Mouse (Mus musculus) embryonic facial prominence, embryonic 15.5 days (tissue): ENCODE results near the gene Nrxn1. TPM values are rescaled to one million over a fixed set of nuclear protein-coding genes. Genes with fewer than 3 reads are reported as not detected.

ENCODE experiments used
- ATAC-seq: fragments of 200-750 bp; cut with Nextera tagmentation; 2 replicates; pipeline ENCODE4 v1.8.0; 2017; ENCODE audit warnings: low read depth, moderate TSS enrichment; ENCODE audit not compliant: insufficient number of reproducible peaks, low FRiP score, low TSS enrichment
- H3K27ac ChIP-seq: fragments of 300-500 bp; sonication (generic); replicated peaks from 2 replicates; pipeline ENCODE4 v1.5.1; 2015; ENCODE audit warnings: mild to moderate bottlenecking, inconsistent platforms
- H3K27me3 ChIP-seq: fragments of 300-500 bp; sonication (generic); 2 replicates; pipeline ENCODE4 v1.6.1; 2015; ENCODE audit warnings: inconsistent platforms
- H3K36me3 ChIP-seq: fragments of 300-500 bp; sonication (generic); 2 replicates; pipeline ENCODE4 v1.6.1; 2015; ENCODE audit warnings: mild to moderate bottlenecking, inconsistent platforms
- H3K4me1 ChIP-seq: fragments of 300-500 bp; sonication (generic); 2 replicates; pipeline ENCODE4 v1.6.1; 2015; ENCODE audit warnings: inconsistent platforms
- H3K4me2 ChIP-seq: fragments of 300-500 bp; sonication (generic); replicated peaks from 2 replicates; pipeline ENCODE4 v1.6.1; 2015; ENCODE audit warnings: mild to moderate bottlenecking, inconsistent platforms
- H3K4me3 ChIP-seq: fragments of 300-500 bp; sonication (generic); replicated peaks from 2 replicates; pipeline ENCODE4 v1.5.1; 2015; ENCODE audit warnings: mild to moderate bottlenecking, inconsistent platforms
- H3K9ac ChIP-seq: fragments of 300-500 bp; sonication (generic); 2 replicates; pipeline ENCODE4 v1.6.1; 2015; ENCODE audit warnings: inconsistent platforms
- H3K9me3 ChIP-seq: fragments of 300-500 bp; sonication (generic); replicated peaks from 2 replicates; pipeline ENCODE4 v1.6.1; 2016; ENCODE audit warnings: inconsistent platforms
- WGBS: fragments of 180-500 bp; shearing (Covaris S2); methylation state at CpG from one replicate; pipeline ENCODE4 v1.1.7; 2015; 5-methylcytosine and 5-hydroxymethylcytosine counted together
- polyA plus RNA-seq: library from polyadenylated mRNA; unstranded; fragments of >200 nt; fragmentation: Nextera tagmentation; extraction: Ambion mirVana; gene quantifications from 2 replicates; pipeline ENCODE4 v1.2.1, GENCODE M21; 2015

Gene Nrxn1
- polyA plus RNA-seq, 1 experiment from 2014 or later, result 12.6 TPM

DNA sequence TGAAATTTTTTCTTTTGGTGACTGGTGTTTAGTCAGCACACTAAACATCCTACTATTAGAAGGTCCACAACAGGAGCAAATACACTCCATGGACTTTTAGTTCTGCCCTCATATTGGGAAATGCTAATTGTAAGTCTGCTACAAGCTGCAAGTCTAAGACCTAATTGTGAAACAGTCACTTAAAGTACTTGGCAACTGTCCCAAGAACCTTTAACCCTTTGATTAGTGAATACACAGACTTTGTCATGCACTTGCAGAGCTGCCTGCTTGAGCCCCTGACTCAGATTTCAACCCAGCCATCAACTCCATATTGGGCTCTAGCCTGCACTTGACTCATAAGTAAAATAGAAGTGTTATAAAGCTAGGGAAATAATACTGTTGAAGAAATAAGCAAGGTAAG, 13.8 kb downstream of the Nrxn1 start:
- Histone ChIP-seq H3K9ac (no peak overlapping the region), H3K4me2 (no peak overlapping the region)

DNA sequence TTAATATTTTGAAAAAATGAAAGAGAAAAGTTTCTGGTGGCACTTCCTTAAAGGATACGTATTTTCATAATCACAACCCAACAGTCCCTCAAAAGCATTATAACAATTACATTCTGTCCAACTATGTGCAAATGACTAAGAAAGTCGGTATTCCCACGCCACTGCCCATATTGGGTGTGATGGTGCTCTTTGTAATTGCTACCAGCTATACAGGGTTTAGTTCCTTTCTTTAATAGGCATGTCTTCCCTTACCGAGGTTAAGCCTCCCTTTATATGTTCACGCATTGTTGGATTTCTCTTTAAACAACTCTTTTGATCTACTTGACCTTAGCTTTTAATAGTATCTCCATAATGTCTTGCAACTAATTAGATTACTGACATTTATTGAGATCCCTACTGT, 18.1 kb downstream of the Nrxn1 start:
- H3K4me3 ChIP-seq, result no peak overlapping the region
- no peak for ATAC-seq
- 57% methylated on average over 5 of the region's 5 CpGs for WGBS
- H3K4me1 ChIP-seq, result no peaks in the 10 kb centered on the region
- no peak overlapping the region for H3K9ac ChIP-seq
- no peak overlapping the region for H3K27ac ChIP-seq
- no peak overlapping the region for H3K4me2 ChIP-seq
- H3K27me3 ChIP-seq, result no peaks in the 10 kb centered on the region
- H3K9me3 ChIP-seq, result no peaks in the 10 kb centered on the region
- no peaks in the 10 kb centered on the region for H3K36me3 ChIP-seq

More for the DNA sequence above, 13.8 kb downstream of the Nrxn1 start:
- no peaks in the 10 kb centered on the region for H3K9me3 ChIP-seq
- no peaks in the 10 kb centered on the region for H3K36me3 ChIP-seq
- H3K27me3 ChIP-seq, result no peaks in the 10 kb centered on the region
- no peak overlapping the region for H3K4me3 ChIP-seq
- H3K27ac ChIP-seq, result no peak overlapping the region
- ATAC-seq, result no peak
- no peaks in the 10 kb centered on the region for H3K4me1 ChIP-seq

DNA sequence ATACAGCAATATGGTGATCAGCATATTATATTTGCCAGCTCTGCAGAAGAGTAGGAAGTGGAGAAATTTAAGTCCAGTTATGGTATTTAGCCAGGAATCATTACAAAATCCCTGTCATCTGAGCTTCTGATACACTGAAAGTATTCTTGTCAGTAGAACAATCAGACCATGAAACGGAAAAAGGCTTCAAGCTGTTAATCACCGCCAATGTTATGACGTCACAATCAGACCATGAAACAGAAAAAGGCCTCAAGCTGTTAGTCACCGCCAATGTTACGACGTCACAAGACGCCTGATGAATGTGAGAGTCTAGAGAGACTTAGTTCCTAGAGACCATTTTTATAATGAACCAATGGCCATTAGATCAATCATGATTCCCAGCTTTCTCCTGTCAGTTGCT, 59.4 kb downstream of the Nrxn1 start:
- Histone ChIP-seq H3K4me3 (no peak overlapping the region), H3K9ac (no peak overlapping the region), H3K36me3 (no peaks in the 10 kb centered on the region), H3K4me2 (no peak overlapping the region), H3K27me3 (no peaks in the 10 kb centered on the region), H3K9me3 (no peaks in the 10 kb centered on the region), H3K27ac (no peak overlapping the region), H3K4me1 (no peaks in the 10 kb centered on the region)
- no peak for ATAC-seq
- WGBS, result 65% methylated on average over 7 of the region's 7 CpGs

DNA sequence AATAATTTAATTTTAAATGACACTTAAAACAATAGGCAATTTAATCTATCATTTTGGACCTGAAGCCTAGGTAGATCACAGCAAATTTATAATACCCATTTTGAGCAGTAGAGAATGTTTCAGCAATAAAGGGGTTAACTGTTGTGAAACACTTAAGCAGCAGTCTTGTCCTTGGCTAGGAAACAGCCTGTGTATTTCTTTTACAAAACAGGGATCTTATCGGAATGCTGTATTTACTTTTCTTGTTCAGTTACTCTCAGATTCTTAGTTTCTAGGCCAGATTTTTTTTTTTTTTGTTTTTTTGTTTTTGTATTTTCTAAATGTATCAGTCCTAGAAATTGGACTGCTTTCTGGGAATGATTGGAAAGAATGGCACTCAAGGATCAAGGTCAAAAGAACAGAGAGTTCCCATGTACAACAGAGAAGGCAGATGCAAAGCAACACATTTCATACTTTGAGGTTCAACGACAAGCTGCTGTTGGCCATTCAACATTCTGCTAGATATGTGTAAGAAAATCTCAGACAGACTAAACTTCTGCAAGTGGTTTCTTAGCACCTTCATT, 67.7 kb downstream of the Nrxn1 start:
- 51% methylated on average over 2 of the region's 2 CpGs for WGBS
- H3K9ac ChIP-seq, result no peak overlapping the region
- ATAC-seq, result no peak
- H3K9me3 ChIP-seq, result no peaks in the 10 kb centered on the region
- H3K36me3 ChIP-seq, result no peaks in the 10 kb centered on the region
- H3K4me3 ChIP-seq, result no peak overlapping the region
- no peaks in the 10 kb centered on the region for H3K27me3 ChIP-seq
- no peaks in the 10 kb centered on the region for H3K4me1 ChIP-seq
- no peak overlapping the region for H3K27ac ChIP-seq
- no peak overlapping the region for H3K4me2 ChIP-seq

DNA sequence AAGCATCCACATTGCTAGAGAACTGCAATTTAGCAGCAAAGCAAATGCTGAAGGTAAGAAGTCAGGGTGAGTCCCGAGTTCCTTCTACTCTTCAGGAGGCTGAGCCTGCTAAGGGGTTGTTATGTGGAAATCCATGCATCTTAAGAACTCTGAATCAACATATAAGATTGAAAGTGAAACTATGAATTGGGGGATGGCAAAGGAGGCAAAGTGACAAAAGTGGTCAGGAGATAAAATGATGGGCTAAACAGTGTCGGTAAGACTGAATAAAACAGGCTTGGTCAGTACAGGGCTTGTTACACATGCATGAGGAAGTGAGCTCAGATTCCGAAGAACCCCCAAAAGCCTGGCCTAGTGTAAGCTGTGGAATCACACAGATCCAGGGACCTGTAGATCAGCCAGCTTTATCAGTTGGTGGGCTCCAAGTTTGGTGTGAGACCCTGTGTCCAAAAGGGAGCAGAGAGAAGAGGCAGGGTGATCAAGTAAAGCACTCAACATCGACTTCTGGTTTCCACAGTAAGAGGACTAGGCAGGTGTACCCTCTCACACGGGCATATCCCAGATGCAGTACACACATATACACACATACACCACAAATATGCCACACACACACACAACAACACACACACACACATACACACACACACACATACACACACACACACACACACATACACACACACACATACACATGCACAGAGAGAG, 85.3 kb downstream of the Nrxn1 start:
- Histone ChIP-seq H3K36me3 (no peaks in the 10 kb centered on the region), H3K27me3 (no peaks in the 10 kb centered on the region), H3K4me1 (no peaks in the 10 kb centered on the region), H3K9ac (no peak overlapping the region), H3K27ac (no peak overlapping the region), H3K4me2 (no peak overlapping the region), H3K9me3 (no peaks in the 10 kb centered on the region), H3K4me3 (no peak overlapping the region)
- no peak for ATAC-seq
- WGBS, result 71% methylated on average over 5 of the region's 5 CpGs

DNA sequence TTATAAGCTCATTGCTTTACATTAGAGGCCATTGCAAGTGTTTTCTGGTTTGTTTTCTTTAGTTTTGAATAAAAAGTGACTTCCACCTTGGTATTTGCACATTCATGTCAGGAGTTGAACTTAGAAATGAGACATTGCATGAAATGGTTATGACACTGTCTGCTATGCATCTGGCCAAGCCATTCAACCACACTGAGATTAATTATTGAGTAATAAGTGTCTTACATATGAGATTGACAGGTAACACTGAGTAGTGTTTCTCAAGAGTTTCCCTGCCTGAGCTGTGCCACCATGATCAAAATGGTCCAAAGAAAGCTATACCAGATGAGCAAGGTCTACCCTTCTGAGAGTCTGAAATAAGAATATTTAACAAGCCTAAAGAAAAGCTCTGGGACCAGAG, 92.5 kb downstream of the Nrxn1 start:
- Histone ChIP-seq H3K4me3 (no peak overlapping the region), H3K9ac (no peak overlapping the region), H3K4me1 (no peaks in the 10 kb centered on the region), H3K27ac (no peak overlapping the region), H3K27me3 (no peaks in the 10 kb centered on the region), H3K36me3 (no peaks in the 10 kb centered on the region), H3K4me2 (no peak overlapping the region), H3K9me3 (no peaks in the 10 kb centered on the region)
- ATAC-seq, result no peak

DNA sequence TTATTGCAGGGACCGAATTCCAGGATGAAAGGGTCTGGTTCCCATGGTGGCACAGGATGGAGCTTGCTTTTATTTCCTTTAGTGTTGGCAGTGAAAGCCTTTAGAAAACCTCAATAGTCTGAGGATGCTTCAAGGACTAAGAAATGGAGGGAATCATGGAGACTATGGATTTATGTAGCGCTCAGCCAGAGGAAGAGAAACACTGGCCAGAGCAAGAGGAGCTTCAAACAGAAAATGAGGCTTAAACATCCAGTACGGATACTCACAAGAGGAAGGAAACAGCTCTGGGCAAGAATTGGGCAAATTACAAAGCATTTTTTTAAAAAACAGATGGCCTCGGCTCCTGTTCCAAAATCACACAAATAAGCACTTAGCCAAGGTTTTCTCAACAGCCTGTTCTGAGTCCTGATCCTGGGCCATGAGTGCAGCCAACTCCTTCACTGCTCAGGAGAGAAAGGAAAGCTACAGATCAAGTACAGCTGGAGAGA, 93.2 kb downstream of the Nrxn1 start:
- Histone ChIP-seq H3K4me1 (no peaks in the 10 kb centered on the region), H3K9ac (no peak overlapping the region), H3K4me3 (no peak overlapping the region), H3K27ac (no peak overlapping the region), H3K9me3 (no peaks in the 10 kb centered on the region), H3K36me3 (no peaks in the 10 kb centered on the region), H3K27me3 (no peaks in the 10 kb centered on the region), H3K4me2 (no peak overlapping the region)
- WGBS, result 70% methylated on average over 4 of the region's 4 CpGs
- ATAC-seq, result no peak

DNA sequence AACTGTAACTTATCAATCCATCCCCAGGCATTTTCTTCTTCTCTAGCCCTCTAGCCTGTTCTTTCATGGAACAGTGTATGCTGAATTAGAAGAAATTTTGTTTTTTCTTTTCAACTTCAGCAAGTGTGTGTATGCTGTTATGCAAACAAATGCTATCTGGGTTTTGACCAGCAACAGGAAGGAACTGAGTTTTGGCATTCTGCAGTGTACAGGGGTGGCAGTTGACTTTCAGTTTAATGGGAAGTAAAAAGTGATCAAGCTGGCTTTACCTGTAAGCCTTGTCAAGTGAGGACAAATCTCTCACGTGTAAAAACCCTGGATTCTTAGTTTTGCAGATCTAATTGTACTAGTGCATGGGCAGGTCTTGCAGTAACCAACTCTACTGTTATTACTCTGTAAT, 95.2 kb downstream of the Nrxn1 start:
- 39% methylated on average over 1 of the region's 1 CpGs for WGBS
- H3K4me1 ChIP-seq, result no peaks in the 10 kb centered on the region
- no peak for ATAC-seq
- no peak overlapping the region for H3K9ac ChIP-seq
- no peaks in the 10 kb centered on the region for H3K27me3 ChIP-seq
- H3K4me2 ChIP-seq, result no peak overlapping the region
- H3K9me3 ChIP-seq, result no peaks in the 10 kb centered on the region
- no peak overlapping the region for H3K27ac ChIP-seq
- H3K4me3 ChIP-seq, result no peak overlapping the region
- no peaks in the 10 kb centered on the region for H3K36me3 ChIP-seq

DNA sequence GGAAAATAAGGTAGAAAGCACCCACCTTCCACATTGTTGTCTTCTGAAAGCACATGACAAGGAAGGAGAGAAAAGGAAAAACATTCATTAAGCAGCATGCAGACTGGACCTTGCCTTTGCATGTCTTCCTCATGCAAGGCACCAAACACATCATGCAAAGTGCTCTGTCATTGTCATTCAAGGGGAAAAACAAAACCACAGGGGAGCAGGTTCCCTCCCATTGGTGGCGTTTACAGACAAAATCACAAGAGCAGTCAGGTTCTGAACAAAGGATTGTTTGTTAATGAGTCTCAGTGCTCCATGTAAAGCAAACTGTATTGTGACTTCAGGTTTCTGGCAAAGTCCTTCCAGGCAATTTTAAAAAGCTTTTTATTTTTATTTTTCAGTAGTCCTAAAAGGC, 97.4 kb downstream of the Nrxn1 start:
- no peak overlapping the region for H3K4me3 ChIP-seq
- WGBS, result 9% methylated on average over 1 of the region's 1 CpGs

DNA sequence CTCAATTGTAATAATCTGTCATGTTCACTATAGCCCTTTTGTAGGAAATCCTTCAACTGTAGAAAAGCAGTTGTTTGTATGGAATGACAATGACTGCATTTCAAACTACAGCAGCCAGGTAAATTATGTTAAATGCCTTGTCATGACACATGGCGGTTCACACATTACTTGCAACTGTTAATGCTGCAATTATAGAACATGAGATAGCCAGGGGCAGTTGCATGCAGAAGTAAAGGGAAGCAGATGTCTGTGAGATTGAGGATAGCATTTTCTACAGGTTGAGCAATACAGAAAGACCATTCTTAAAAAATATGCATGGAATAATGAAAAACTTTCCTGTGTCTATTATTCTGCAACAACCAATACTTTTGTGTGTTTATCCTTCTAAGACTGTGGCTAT, 98.6 kb downstream of the Nrxn1 start:
- Histone ChIP-seq H3K27me3 (no peaks in the 10 kb centered on the region), H3K4me1 (no peaks in the 10 kb centered on the region), H3K36me3 (no peaks in the 10 kb centered on the region), H3K9ac (no peak overlapping the region), H3K9me3 (no peaks in the 10 kb centered on the region), H3K4me2 (no peak overlapping the region), H3K4me3 (no peak overlapping the region), H3K27ac (no peak overlapping the region)
- WGBS, result 43% methylated on average over 1 of the region's 1 CpGs
- ATAC-seq, result no peak

More for the DNA sequence above, 97.4 kb downstream of the Nrxn1 start:
- Histone ChIP-seq H3K4me1 (no peaks in the 10 kb centered on the region), H3K27me3 (no peaks in the 10 kb centered on the region), H3K4me2 (no peak overlapping the region), H3K36me3 (no peaks in the 10 kb centered on the region), H3K9ac (no peak overlapping the region), H3K27ac (no peak overlapping the region), H3K9me3 (no peaks in the 10 kb centered on the region)
- ATAC-seq, result no peak

DNA sequence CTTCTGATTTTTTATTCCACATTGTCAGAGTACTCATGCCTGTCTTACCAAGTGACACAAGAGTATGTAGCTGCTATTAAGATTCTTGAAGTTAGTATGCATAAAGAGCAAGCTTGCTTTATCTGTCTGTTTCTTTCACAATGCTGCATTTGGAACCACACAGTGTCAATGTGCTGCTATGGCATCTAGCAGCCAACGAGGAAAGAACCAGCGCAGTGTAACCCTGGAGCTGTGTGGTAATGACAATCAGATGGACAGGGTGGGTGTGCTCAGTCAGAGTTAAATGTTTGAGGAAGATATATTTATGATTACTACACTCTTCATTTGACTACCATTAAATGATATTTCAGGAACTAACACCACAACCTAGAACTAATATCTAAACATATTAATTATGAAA, 102.1 kb downstream of the Nrxn1 start:
- Histone ChIP-seq H3K4me3 (no peak overlapping the region), H3K4me2 (no peak overlapping the region), H3K9me3 (no peaks in the 10 kb centered on the region), H3K27ac (no peak overlapping the region), H3K27me3 (no peaks in the 10 kb centered on the region), H3K4me1 (no peaks in the 10 kb centered on the region), H3K36me3 (no peaks in the 10 kb centered on the region), H3K9ac (no peak overlapping the region)
- no peak for ATAC-seq
- 50% methylated on average over 2 of the region's 2 CpGs for WGBS

DNA sequence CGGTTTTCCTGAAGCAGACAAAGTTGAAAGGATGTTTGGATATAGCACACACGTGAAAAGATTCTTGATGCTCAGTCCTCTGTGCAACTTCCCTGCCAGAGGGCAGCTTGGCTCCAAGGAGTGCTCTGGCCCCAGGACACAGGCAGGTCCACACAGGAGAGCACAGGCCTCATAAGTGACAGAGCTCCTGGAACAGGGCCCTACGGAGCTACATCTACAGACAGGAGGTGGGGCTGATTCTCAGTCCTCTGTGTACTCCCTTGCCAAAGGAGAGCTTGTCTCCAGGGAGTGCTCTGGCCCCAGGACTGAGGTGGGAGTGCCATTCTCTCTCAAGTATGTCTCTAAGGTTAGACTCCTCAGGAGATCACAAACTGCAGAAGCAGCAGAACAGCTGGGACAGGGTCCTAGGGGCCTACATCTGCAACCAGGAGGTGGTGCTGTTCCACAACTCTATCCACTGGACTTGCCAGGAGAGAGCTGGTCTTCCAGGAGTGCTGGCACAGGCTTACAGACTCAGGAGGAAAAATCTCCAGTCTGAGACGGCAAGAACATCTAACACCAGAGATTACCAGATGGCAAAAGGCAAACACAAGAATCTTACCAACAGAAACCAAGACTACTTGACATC, 129.9 kb downstream of the Nrxn1 start:
- Histone ChIP-seq H3K27me3 (no peaks in the 10 kb centered on the region), H3K9me3 (no peaks in the 10 kb centered on the region), H3K9ac (no peak overlapping the region), H3K27ac (no peak overlapping the region), H3K4me3 (no peak overlapping the region), H3K4me1 (no peaks in the 10 kb centered on the region), H3K36me3 (no peaks in the 10 kb centered on the region), H3K4me2 (no peak overlapping the region)
- ATAC-seq, result no peak
- 47% methylated on average over 4 of the region's 4 CpGs for WGBS
